Mouse (Mus musculus) MEL (cell line): Measurements from ENCODE around the gene Klc1. TPM values are rescaled to one million over a fixed set of nuclear protein-coding genes. Genes with fewer than 3 reads are reported as not detected.
A peak's percentile ranks its signal among the peaks of the same experiment; 100 is the strongest.

Source experiments
- DNase-seq: peaks from one replicate; pipeline ENCODE4 v3.0.0; 2011; ENCODE audit warnings: low read depth, low spot score
- H3K27ac ChIP-seq: 2 replicates; pipeline ENCODE4 v1.5.1; 2012; ENCODE audit warnings: low read depth, mild to moderate bottlenecking, control low read depth, low read length, moderate library complexity; ENCODE audit not compliant: control insufficient read depth
- H3K27me3 ChIP-seq, 2 experiments: fragments of 150-350 bp in 1 of 2; sonication (generic) in 1 of 2; 2 replicates each; pipeline ENCODE4 v1.6.1; 2012; ENCODE audit warnings: low read length in 2 of 2, mild to moderate bottlenecking in 2 of 2, improper control_type of control experiment in 1 of 2, moderate library complexity in 1 of 2; ENCODE audit not compliant: insufficient read depth in 2 of 2, control insufficient read depth in 1 of 2
- H3K36me3 ChIP-seq, 2 experiments: 2 replicates each; pipeline ENCODE4 v1.6.1; 2012 to 2014; ENCODE audit warnings: low read length in 2 of 2, improper control_type of control experiment in 1 of 2, inconsistent platforms in 1 of 2, mild to moderate bottlenecking in 1 of 2; ENCODE audit not compliant: insufficient read depth in 2 of 2, control insufficient read depth in 1 of 2
- H3K4me1 ChIP-seq, 2 experiments: fragments of 150-350 bp in 1 of 2; sonication (generic) in 1 of 2; 2 replicates each; pipeline ENCODE4 v1.6.1; 2012; ENCODE audit warnings: low read length in 2 of 2, improper control_type of control experiment in 1 of 2, mild to moderate bottlenecking in 1 of 2; ENCODE audit not compliant: insufficient read depth in 2 of 2, control insufficient read depth in 1 of 2
- H3K4me3 ChIP-seq, 2 experiments: fragments of 150-350 bp in 1 of 2; sonication (generic) in 1 of 2; 2 replicates each; pipeline ENCODE4 v1.5.1; 2012; ENCODE audit warnings: low read depth in 2 of 2, low read length in 2 of 2, mild to moderate bottlenecking in 2 of 2, moderate library complexity in 2 of 2, control low read depth in 1 of 2, improper control_type of control experiment in 1 of 2; ENCODE audit not compliant: control insufficient read depth in 1 of 2, insufficient read depth in 1 of 2
- H3K79me2 ChIP-seq: 2 replicates; pipeline ENCODE4 v1.6.1; 2012; ENCODE audit warnings: mild to moderate bottlenecking, low read length, moderate library complexity; ENCODE audit not compliant: control insufficient read depth, poor library complexity, insufficient read depth
- H3K9ac ChIP-seq: 2 replicates; pipeline ENCODE4 v1.6.1; 2012; ENCODE audit warnings: low read depth, mild to moderate bottlenecking, control low read depth, low read length, moderate library complexity; ENCODE audit not compliant: control insufficient read depth, poor library complexity, severe bottlenecking
- H3K9me3 ChIP-seq: fragments of 150-350 bp; sonication (generic); replicated peaks from 2 replicates; pipeline ENCODE4 v1.6.1; 2012; ENCODE audit warnings: mild to moderate bottlenecking, low read length, improper control_type of control experiment, moderate library complexity; ENCODE audit not compliant: insufficient read depth
- EP300 ChIP-seq, 2 experiments: IDR thresholded peaks; 2 replicates each; pipeline ENCODE4 v1.6.1; 2011; ENCODE audit warnings: improper control_type of control experiment in 2 of 2, low read length in 2 of 2, low read depth in 1 of 2, mild to moderate bottlenecking in 1 of 2
- GABPA ChIP-seq: IDR thresholded peaks from 2 replicates; pipeline ENCODE4 v1.6.1; 2012; ENCODE audit warnings: low read depth, mild to moderate bottlenecking, inconsistent platforms, low read length, improper control_type of control experiment, moderate library complexity
- GATA1 ChIP-seq: IDR thresholded peaks from 2 replicates; pipeline ENCODE4 v1.6.1; 2011; ENCODE audit warnings: low read depth, low read length, improper control_type of control experiment
- MXI1 ChIP-seq: IDR thresholded peaks from 2 replicates; pipeline ENCODE4 v1.6.1; 2011; ENCODE audit warnings: mild to moderate bottlenecking, low read depth, low read length, improper control_type of control experiment
- NELFE ChIP-seq: IDR thresholded peaks from 2 replicates; pipeline ENCODE4 v1.6.1; 2011; ENCODE audit warnings: low read depth, low read length, improper control_type of control experiment
- TAL1 ChIP-seq: IDR thresholded peaks from 2 replicates; pipeline ENCODE4 v1.6.1; 2012; ENCODE audit warnings: mild to moderate bottlenecking, inconsistent platforms, low read length, moderate library complexity, mixed read lengths
- TBP ChIP-seq: IDR thresholded peaks from 2 replicates; pipeline ENCODE4 v1.8.0; 2011; ENCODE audit warnings: low read depth, low read length, improper control_type of control experiment
- TCF12 ChIP-seq: IDR thresholded peaks from 2 replicates; pipeline ENCODE4 v1.6.1; 2014; ENCODE audit warnings: low read depth, mild to moderate bottlenecking, inconsistent platforms, low read length, improper control_type of control experiment, moderate library complexity
- ZC3H11A ChIP-seq: IDR thresholded peaks from 2 replicates; pipeline ENCODE4 v1.6.1; 2012; ENCODE audit warnings: low read depth, mild to moderate bottlenecking, inconsistent platforms, low read length, improper control_type of control experiment
- polyA plus RNA-seq, 2 experiments: library from polyadenylated mRNA; stranded (reverse) in 1 of 2; unstranded in 1 of 2; fragments of >175 nt in 1 of 2; fragments of >200 nt in 1 of 2; gene quantifications; 2 replicates each; pipeline versions ENCODE4 v1.2.1 to v1.2.4; 2012; ENCODE audit warnings: low replicate concordance in 2 of 2, low read depth in 1 of 2; ENCODE audit not compliant: insufficient read length in 2 of 2, insufficient read depth in 1 of 2, missing spikeins in 1 of 2
- total RNA-seq: library from RNA; depleted of rRNA; stranded (reverse); fragments of 300-350 nt; gene quantifications from 2 replicates; pipeline ENCODE4 v1.2.3, GENCODE M21; 2012

Gene Klc1
- total and polyA plus RNA-seq, 3 experiments = 30.7 to 60.4 TPM; not detected in 1

- no peaks in the 10 kb centered on the region for H3K9me3 ChIP-seq
- no peak overlapping the region for H3K4me3 ChIP-seq
- H3K27ac ChIP-seq = no peak overlapping the region
- H3K36me3 ChIP-seq = peaks cover 0 to 6% of the 10 kb centered on the region in 2 experiments; a peak in 2 of 4 replicates
- H3K9ac ChIP-seq = no peak overlapping the region
- peaks cover 8% of the 10 kb centered on the region for H3K79me2 ChIP-seq
- DNase-seq = peak; percentile 41
- H3K27me3 ChIP-seq = no peaks in the 10 kb centered on the region
- 0 out of 2 replicates have a peak, but pooled peaks have one; percentile 17 for TF ChIP-seq TBP
- TF ChIP-seq GATA1 = peak; percentile 63
- peak; percentile 54 for TF ChIP-seq TAL1
- no peak for TF ChIP-seq ZC3H11A
- TF ChIP-seq EP300 (IDR thresholded peaks at IDR 0.05; ENCODE audit: low read depth in 1 of 2, low read length in 2 of 2) = 0 out of 4 replicates have a peak, but pooled peaks have one; percentile 11 to 34
- peaks cover 5 to 17% of the 10 kb centered on the region in 2 experiments for H3K4me1 ChIP-seq
These were observed 3.9 kb upstream of the Klc1 start for GRCm38 (mm10) chr12:111754710-111755109.

GRCm38 (mm10) chr12:111755231-111755630 is 3.4 kb upstream of the Klc1 start:
- Histone ChIP-seq H3K79me2 (peaks cover 12% of the 10 kb centered on the region), H3K27me3 (no peaks in the 10 kb centered on the region), H3K36me3 (peaks cover 0 to 10% of the 10 kb centered on the region in 2 experiments; a peak in 2 of 4 replicates), H3K27ac (no peak overlapping the region), H3K4me3 (no peak overlapping the region), H3K9me3 (no peaks in the 10 kb centered on the region)
- DNase-seq = no peak
- no peak for TF ChIP-seq NELFE
- no peak for TF ChIP-seq GABPA
- TF ChIP-seq, all 39 proteins: peak for 0
- H3K9ac ChIP-seq = no peak overlapping the region
- peaks cover 8 to 20% of the 10 kb centered on the region in 2 experiments for H3K4me1 ChIP-seq

- H3K27ac ChIP-seq = no peak overlapping the region
- H3K4me1 ChIP-seq = peaks cover 9 to 20% of the 10 kb centered on the region in 2 experiments
- TF ChIP-seq TBP (no peak), ZC3H11A (no peak), MXI1 (no peak), TCF12 (no peak)
- H3K27me3 ChIP-seq = no peaks in the 10 kb centered on the region
- no peak for DNase-seq
- H3K79me2 ChIP-seq = peaks cover 18% of the 10 kb centered on the region
- H3K36me3 ChIP-seq = peaks cover 0 to 12% of the 10 kb centered on the region in 2 experiments; a peak in 2 of 4 replicates
- H3K4me3 ChIP-seq = no peak overlapping the region
- no peaks in the 10 kb centered on the region for H3K9me3 ChIP-seq
- H3K9ac ChIP-seq = no peak overlapping the region
These were observed 2.5 kb upstream of the Klc1 start for GRCm38 (mm10) chr12:111756082-111756697.
